Mouse (Mus musculus) mesoderm, embryonic 11.5 days (tissue): ENCODE data around the gene Atp5mpl.

Experiments
- DNase-seq: peaks from one replicate; pipeline ENCODE4 v3.0.0-alpha.2; 2012; ENCODE audit warnings: low read depth, low spot score

Atp5mpl gene

GRCm38 (mm10) chr12:111912802-111913201 is 54.0 kb downstream of the Atp5mpl start:
- DNase-seq, result no peak

- no peak for DNase-seq
These were observed 55.0 kb downstream of the Atp5mpl start for GRCm38 (mm10) chr12:111911796-111912195.
